Mouse (Mus musculus) kidney, adult 8-10 months (tissue): ENCODE measurements at regions not wholly inside any gene's neighbourhood (a gene's known extent, or its start where the extent isn't known, plus 50 kb on each side); places are given as distances from the start of the nearest gene placed in this dataset.

ENCODE experiments used
- DNase-seq, 2 experiments: peaks; one replicate each; pipeline ENCODE4 v3.0.0; 2022

- DNase-seq = no peak
These were observed 80.6 kb downstream of the Fam53a start for GRCm38 (mm10) chr5:33548800-33549199.

- peak in 1 of 2 experiments; percentile 45 for DNase-seq
These were observed 86.1 kb downstream of the Fam53a start for GRCm38 (mm10) chr5:33543372-33543771.

- no peak for DNase-seq
These were observed 86.8 kb downstream of the Fam53a start for GRCm38 (mm10) chr5:33542643-33543042.

GRCm38 (mm10) chr5:33542000-33542554, 87.4 kb downstream of the Fam53a start:
- DNase-seq = peak in 1 of 2 experiments; percentile 23

- DNase-seq = no peak
These were observed 89.2 kb downstream of the Fam53a start for GRCm38 (mm10) chr5:33540259-33540658.

GRCm38 (mm10) chr5:33537429-33537828, 92.0 kb downstream of the Fam53a start:
- DNase-seq = no peak

- DNase-seq = no peak
These were observed 92.4 kb downstream of the Fam53a start for GRCm38 (mm10) chr5:33537017-33537416.

- DNase-seq = no peak
These were observed 93.2 kb downstream of the Fam53a start for GRCm38 (mm10) chr5:33536261-33536660.

GRCm38 (mm10) chr5:33535145-33536010, 94.1 kb downstream of the Fam53a start:
- DNase-seq = no peak

- no peak for DNase-seq
These were observed 95.1 kb downstream of the Fam53a start for GRCm38 (mm10) chr5:33534345-33534744.

GRCm38 (mm10) chr5:33533185-33533584, 96.2 kb downstream of the Fam53a start:
- DNase-seq = no peak

- DNase-seq = no peak
These were observed 97.5 kb upstream of the Nkx1-1 start for GRCm38 (mm10) chr5:33531263-33531662.

- DNase-seq = no peak
These were observed 96.0 kb upstream of the Nkx1-1 start for GRCm38 (mm10) chr5:33529771-33530170.

- no peak for DNase-seq
These were observed 95.3 kb upstream of the Nkx1-1 start for GRCm38 (mm10) chr5:33528971-33529670.

- DNase-seq = no peak
These were observed 94.0 kb upstream of the Nkx1-1 start for GRCm38 (mm10) chr5:33527750-33528149.

- no peak for DNase-seq
These were observed 93.5 kb upstream of the Nkx1-1 start for GRCm38 (mm10) chr5:33527316-33527715.

- DNase-seq = no peak
These were observed 88.4 kb upstream of the Nkx1-1 start for GRCm38 (mm10) chr5:33521951-33522742.

GRCm38 (mm10) chr5:33520856-33521255, 87.1 kb upstream of the Nkx1-1 start:
- DNase-seq = no peak

- DNase-seq = no peak
These were observed 85.6 kb upstream of the Nkx1-1 start for GRCm38 (mm10) chr5:33519394-33519793.

GRCm38 (mm10) chr5:33518860-33519259, 85.1 kb upstream of the Nkx1-1 start:
- no peak for DNase-seq

- no peak for DNase-seq
These were observed 83.8 kb upstream of the Nkx1-1 start for GRCm38 (mm10) chr5:33517625-33518024.

GRCm38 (mm10) chr5:33516211-33516610, 82.4 kb upstream of the Nkx1-1 start:
- no peak for DNase-seq
